Mouse (Mus musculus): ENCODE results near the gene Atpaf2.
"Not testable (repeated sequence)": the region's sequence is repeated elsewhere in the genome, so short reads cannot be mapped to it uniquely, and the experiment has no call there.

The Atpaf2 gene

GRCm38 (mm10) chr11:60417717-60418472 lies at the start of gene Atpaf2:
Gene Atpaf2, minus strand, starts transcription at chr11:60418457.
- DNase-seq (ENCODE audit: low read depth, low spot score) = no peak

DNA sequence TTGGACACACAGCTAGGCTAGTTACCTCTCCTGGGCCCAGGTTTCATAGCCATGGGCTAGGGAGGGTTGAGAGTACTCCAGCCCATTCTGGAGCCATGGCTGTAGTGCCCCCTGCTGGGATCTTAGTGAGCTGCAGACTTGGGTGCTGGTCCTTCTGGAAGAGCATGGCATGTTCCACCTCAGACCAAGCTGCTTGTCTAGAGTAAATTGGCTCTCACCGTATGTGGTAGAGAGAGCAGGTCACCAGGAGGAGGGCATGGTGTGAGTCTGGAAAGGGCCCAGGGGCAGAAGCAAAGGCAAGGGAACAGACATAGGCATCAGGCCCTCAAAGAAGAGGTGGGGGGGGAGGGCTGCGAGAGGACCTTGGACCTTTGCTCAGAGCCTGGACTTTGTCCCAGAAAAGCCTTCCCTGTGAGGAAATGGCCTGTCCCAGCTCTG lies 47.7 kb upstream of the Atpaf2 start:
- DNase-seq (ENCODE audit: low read depth, low spot score) = peak; percentile 13

- DNase-seq (ENCODE audit: low read depth, low spot score) = no peak
Measured at GRCm38 (mm10) chr11:60457973-60458372, 39.7 kb upstream of the Atpaf2 start.

DNA sequence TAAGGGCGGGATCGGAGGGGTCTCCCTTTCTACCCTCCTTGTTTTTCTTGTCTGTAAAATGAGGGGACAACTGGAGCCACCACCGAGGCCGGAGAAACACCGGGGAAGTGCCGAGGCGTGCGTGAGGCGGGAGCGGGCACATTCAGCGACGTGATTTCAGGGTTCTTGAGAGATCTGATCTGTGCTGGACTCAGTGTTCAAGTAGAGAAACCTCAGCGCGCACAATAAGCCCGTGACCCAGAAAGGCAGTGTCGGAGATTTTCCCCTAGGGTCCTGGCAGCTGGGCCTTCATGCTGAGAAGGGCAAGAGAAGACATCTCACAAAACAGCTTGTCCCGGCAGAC lies 36.5 kb upstream of the Atpaf2 start:
- no peak for DNase-seq (ENCODE audit: low read depth, low spot score)

GRCm38 (mm10) chr11:60454080-60454744 lies 36.0 kb upstream of the Atpaf2 start, which contains the start of gene Drg2:
Gene Drg2, plus strand, starts transcription at chr11:60454591.
- peak; percentile 88 for DNase-seq (ENCODE audit: low read depth, low spot score)

DNA sequence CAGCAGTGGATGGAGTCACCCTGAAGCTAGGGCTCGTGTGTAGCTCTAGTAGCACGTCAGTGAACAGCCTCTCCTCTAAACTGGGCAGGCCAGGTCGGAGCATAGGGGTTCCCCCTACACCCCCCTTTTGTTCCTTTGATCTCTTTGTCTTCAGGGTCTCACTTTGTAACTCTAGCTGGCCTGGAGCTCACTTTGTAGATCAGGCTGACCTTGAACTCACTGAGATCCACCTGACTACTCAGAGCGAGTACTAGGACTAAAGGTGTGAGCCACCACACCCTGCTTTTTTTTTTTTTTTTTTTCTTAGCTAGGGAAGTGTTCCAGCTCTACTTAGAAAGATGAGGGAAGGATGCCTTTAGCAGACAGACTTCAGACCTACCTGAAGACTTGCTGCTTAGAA lies 25.8 kb upstream of the Atpaf2 start:
- DNase-seq (ENCODE audit: low read depth, low spot score) = no peak

DNA sequence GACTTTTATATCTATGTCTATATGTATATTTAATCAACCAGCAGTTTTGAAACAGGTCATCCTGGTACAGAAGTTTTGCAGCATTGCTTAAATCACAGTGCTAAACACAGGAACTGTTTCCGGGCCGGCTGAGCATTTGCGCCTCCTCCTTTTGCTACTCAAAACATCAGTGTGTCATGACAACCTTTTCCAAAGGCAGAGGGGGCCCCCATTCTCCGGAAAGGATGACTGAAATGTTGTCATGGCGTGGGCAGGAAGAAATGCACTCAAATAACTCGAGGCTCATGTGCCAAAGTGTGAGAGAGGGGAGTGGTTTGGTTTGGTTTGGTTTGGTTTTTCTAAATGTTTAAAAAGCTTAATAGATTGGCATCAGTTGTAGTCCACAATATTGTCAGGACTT lies 24.6 kb upstream of the Atpaf2 start:
- DNase-seq (ENCODE audit: low read depth, low spot score) = no peak

DNA sequence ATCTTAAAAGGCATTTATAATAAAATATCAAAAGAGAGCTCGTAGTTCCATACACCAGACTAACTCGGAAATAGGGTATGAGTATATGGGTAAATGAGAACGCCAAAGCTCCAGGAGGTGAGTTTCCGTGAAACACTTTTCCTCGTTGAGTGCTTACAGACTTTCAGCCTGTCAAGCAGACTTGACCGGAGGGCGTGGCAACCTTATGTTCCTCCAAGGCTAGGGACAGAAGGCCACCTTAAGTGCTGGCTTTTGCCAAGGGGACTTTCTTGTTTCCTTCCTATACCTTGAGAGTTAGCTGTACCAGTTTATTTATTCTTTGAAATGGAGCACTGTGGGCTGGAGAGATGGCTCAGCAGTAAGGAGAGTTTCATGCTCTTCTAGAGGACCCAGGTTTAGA lies 21.9 kb upstream of the Atpaf2 start:
- no peak for DNase-seq (ENCODE audit: low read depth, low spot score)

GRCm38 (mm10) chr11:60439621-60440020 lies 21.4 kb upstream of the Atpaf2 start:
- not testable (repeated sequence) for DNase-seq (ENCODE audit: low read depth, low spot score)

DNA sequence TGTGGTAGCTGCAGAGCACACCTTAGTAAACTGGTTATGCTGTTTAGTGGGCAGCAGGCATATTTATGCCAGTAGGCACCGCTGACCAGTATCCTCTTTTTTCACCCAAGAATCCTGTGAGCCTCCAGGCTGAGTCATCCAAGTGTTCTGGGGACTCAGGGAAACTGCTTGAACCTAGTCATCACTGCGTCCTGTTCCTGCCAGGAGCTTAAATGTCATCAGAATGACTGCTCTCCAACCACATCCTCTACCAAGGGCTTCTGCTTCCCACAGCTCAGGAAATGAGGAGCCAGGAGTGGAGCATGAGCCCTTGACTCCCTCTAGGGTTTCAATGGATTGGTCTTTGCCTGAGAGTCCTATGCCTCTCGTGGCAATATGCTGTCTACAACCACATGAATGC lies 18.4 kb upstream of the Atpaf2 start:
- no peak for DNase-seq (ENCODE audit: low read depth, low spot score)

DNA sequence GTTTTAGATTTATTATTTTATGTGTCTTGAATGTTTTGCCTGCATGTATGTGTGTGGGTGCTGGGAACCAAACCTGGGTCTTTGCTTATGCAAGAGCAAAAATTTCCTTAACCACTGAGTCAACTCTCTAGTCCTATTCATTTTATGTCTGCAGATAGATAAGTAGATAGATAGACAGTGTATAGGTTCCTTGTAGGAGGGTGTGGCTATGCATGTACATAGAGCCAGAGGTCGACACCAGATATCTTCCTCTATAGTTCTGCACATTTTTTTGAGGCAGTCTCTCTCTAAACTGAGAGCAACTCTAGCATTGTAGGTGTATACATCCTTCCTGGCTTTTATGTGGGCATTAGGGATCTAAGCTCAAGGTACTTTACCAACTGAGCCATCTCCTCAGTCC lies 16.9 kb upstream of the Atpaf2 start:
- no peak for DNase-seq (ENCODE audit: low read depth, low spot score)

GRCm38 (mm10) chr11:60433501-60433900 lies 15.2 kb upstream of the Atpaf2 start:
- no peak for DNase-seq (ENCODE audit: low read depth, low spot score)

- DNase-seq (ENCODE audit: low read depth, low spot score) = no peak
Measured at GRCm38 (mm10) chr11:60427628-60428027, 9.4 kb upstream of the Atpaf2 start.

DNA sequence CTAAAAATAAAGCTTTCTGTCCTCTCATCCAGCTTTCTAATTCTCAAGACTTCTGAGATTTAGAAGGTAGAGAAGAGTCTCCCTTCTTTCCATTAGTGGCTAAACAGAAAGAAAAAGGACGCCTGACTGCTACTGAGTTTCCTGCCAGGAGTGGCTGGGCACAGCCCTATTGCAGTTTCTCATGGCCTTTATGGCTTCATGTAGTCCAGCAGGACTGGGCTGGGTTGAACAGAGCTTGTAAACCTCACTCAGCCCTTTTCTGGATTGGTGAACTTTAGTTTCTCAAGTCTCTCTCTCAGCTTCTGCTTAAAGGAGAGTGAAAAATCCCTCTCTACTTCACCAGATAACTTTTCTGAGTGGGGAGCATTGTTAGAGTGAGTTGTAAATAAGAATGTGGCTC lies 8.2 kb upstream of the Atpaf2 start:
- no peak for DNase-seq (ENCODE audit: low read depth, low spot score)

GRCm38 (mm10) chr11:60423006-60423405 lies 4.7 kb upstream of the Atpaf2 start:
- DNase-seq (ENCODE audit: low read depth, low spot score) = no peak

DNA sequence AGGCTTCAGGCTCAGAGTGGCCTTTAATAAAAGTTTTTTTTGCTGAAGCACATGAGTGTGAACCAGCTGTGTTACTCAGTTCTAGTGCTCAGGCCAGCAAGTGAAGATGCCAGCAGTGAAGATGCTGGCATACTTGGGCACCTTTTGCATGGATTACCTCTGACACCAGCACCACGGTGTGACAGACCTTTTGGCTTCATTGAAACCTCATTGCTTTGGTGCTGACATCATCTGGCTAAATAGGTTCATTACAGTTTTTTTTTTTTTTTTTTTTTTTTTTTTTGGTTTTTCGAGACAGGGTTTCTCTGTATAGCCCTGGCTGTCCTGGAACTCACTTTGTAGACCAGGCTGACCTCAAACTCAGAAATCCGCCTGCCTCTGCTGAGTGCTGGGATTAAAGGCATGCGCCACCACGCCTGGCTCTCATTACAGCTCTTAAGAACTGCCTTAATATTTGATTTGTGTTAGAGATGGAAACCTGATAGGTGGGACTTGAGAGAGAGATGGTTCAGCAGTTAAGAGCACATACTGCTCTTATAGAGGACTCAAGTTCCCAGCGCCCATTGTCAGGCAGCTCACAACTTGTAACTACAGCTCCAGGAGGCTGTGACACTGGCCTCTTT lies 3.9 kb upstream of the Atpaf2 start:
- no peak for DNase-seq (ENCODE audit: low read depth, low spot score)

DNA sequence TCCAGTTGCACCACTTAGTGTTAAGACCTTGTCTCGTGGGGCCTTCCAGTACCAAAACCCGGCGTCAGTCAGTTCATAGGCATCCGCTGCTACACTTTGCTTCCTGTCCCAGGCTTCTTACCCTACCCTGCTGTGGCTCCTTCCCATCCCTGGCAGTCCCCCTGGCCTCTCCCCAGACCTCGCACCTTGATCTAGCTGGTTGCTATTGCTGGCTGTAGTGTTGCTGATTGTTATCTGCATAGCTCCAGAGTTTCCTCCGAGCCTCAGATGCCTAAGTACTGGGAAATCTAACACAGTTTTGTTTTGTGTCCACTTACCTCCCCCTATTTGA lies 181 bp upstream of the Atpaf2 start:
- no peak for DNase-seq (ENCODE audit: low read depth, low spot score)

DNA sequence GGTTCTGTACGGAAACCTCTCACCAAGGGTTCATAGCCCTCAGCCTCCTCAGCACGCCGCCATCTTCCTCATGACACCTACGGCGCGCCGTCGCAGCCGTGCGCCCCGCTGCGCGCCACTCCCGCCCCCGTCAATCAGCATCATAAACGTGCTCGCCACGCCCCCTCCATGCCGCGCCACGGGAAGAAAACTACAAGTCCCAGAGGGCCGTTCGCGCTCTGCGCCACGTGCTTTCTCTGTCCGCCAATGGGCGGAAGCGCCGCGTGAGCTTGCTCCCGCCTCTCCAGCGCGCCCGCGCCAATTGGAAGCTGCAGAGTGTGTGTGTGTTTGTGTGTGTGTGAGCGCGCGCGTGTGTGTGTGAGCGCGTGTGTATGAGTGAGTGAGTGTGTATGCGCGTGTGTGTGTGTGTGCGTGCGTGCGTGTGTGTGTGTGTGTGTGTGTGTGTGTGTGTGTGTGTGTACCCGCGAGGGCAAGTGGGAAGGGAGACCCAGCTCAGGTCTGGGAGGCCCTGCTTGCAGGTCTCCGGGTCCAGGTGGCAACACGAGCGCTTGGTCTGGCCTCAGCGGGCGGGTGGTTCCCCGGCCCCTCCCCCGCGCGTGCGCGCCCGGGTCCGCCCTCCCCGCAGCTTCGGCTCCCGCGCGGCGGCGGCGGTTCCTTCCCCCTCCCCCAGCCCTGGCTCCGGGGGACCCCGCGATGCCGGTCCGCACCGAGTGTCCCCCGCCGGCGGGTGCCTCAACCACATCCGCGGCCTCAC lies 1.1 kb downstream of the Atpaf2 start, which contains the start of gene Gid4:
Gid4 (plus strand) TSS at position 183 of the 754 bp plus-strand sequence.
- peak; percentile 98 for DNase-seq (ENCODE audit: low read depth, low spot score)

- DNase-seq (ENCODE audit: low read depth, low spot score) = no peak
Measured at GRCm38 (mm10) chr11:60416590-60416962, 1.7 kb downstream of the Atpaf2 start.

GRCm38 (mm10) chr11:60412921-60413320 lies 5.3 kb downstream of the Atpaf2 start:
- no peak for DNase-seq (ENCODE audit: low read depth, low spot score)

- DNase-seq (ENCODE audit: low read depth, low spot score) = peak; percentile 54
Measured at GRCm38 (mm10) chr11:60412173-60412572, 6.1 kb downstream of the Atpaf2 start.

DNA sequence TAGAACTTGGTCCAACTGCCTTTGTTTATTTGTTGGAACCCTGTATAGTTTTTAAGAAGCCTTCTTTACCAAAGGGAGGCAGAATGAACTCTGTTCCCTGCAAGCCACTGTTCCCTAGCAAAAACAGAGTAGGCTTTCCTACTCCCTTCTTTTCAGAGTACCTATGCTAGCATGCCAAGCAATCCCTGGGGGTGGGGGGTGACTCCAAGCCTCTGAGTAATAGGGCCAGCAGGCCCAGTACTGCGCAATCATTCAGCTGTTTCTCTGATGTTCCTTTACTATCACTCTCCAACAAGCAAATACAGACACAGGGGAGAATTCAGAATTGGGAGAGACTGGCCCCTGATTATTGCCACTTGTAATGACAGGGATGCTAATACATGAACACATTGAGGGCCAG lies 11.7 kb downstream of the Atpaf2 start:
- DNase-seq (ENCODE audit: low read depth, low spot score) = no peak

All from retina, adult 2 months (tissue).